Mouse (Mus musculus): Measurements from ENCODE around the gene Zcchc4.

DNA sequence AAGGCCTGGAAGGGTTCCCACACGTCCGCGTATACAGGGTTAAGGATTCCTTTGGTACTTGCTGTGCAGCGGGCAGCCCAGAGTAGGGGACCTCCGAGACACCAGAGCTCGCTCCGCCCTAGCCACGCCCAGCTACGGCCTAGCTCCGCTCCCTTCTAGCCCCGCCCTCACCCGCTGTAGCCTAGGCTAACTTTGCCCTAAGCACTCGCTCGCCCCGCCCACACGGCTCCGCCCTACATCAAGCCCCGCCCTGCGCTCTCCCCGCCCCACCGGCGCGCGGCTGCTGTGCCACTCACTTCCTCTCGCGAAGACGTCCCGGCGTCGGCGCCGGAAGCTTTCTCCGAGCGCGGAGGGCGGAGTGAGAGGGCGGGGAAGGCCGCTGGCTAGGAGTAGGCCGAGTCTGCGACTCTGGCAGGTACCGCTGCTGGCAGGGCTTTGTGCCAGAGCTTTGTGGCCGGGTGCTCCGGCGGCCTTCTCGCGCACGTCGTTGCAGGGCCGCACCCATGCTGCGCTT lies 58.6 kb downstream of the Zcchc4 start, which contains the start of gene Anapc4:
- peak; percentile 89 for TF ChIP-seq POLR2A (IDR thresholded peaks at IDR 0.05; ENCODE audit: borderline replicate concordance, control insufficient read depth, low read depth, low read length)
- no peak for TF ChIP-seq CTCF (IDR thresholded peaks at IDR 0.05; ENCODE audit: control insufficient read depth, insufficient read depth, low read length)
